8 mouse cellular contexts compared by ENCODE assay signal in the genomic region with DNA sequence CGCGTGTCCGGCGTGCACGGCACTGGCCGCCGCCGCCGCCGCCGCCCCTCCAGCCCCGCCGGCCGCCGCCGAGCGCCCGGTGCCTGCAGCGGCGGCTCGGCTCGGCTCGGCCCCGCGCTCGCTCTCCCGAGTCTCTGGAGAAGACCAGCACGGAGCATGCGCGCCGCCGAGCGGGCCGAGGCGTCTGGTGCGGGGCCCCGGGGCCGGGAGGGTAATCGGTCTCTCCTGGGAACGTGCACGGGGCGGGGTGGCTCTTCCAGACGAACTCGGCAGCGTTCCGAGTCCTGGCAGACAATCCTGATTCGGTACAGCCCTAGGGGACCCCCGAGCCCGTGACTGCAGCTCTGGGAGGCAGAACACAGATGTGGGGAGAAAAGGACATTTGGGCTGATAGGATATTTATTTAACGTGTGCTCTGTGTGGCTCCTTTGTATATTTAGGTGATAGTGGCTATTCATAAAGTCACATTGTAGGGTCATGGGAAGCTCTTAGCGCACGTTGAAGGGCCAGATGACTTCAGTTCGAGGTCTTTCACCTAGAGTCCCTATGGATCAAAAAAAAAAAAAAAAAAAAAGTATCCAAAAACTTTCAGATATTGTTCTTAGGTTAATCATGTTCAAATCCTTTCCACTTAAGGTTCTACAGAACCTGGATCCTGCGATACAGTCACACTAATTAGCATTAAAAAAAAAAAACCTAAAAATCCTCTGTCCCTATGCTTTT. TPM values are rescaled to one million over a fixed set of nuclear protein-coding genes. Genes with fewer than 3 reads are reported as not detected.
DNase-seq lines count a peak whose midpoint lies in the region; ATAC-seq lines count a peak whose summit lies in the region.

No protein-coding gene starts in this region.

- peak; percentile 26 to 33; a peak in 3 of 4 replicates for ATAC-seq in hematopoietic stem cell, adult 5-6 weeks (replicated peaks in 1 of 2; ENCODE audit: insufficient read depth in 1 of 2, low FRiP score in 2 of 2, low TSS enrichment in 1 of 2, low read depth in 1 of 2, poor library complexity in 2 of 2, severe bottlenecking in 2 of 2)

- peak; percentile 87 for DNase-seq in Muller cell, postnatal 12 days (ENCODE audit: inconsistent ontology term)
- peak; percentile 84 for DNase-seq in cerebellum, adult 8-10 months
- peak; percentile 64 for DNase-seq in forelimb bud, embryonic 11.5 days (ENCODE audit: low read depth, low spot score)
- peak; percentile 76 to 85 for DNase-seq in layer of hippocampus, postnatal 10 days (ENCODE audit: low spot score in 2 of 2)
- peak; percentile 91 for DNase-seq in lung, postnatal 10 days
- peak; percentile 86 for DNase-seq in ovary, postnatal 36 days (ENCODE audit: low spot score)
- DNase-seq in thymus, postnatal 25 days: peak; percentile 79

RNA-seq across cellular contexts. Expression of a gene that starts 0.6 kb away (rescaled TPM):
- total RNA-seq in hematopoietic stem cell, adult 5-6 weeks (2017): 45.8 and 58.7 TPM in 2 replicates
- total RNA-seq in layer of hippocampus, postnatal 10 days (2021): 10 to 100 TPM; 31.8 to 34.1 TPM

RNA-seq across cellular contexts. Expression of a gene that starts 42.4 kb away (rescaled TPM):
- total RNA-seq in hematopoietic stem cell, adult 5-6 weeks (2017): 18.2 and 26.6 TPM in 2 replicates
- total RNA-seq in layer of hippocampus, postnatal 10 days (2021): 10 to 100 TPM; 12.8 to 14.2 TPM

RNA-seq across cellular contexts. Expression of a gene that starts 42.5 kb away (rescaled TPM):
- total RNA-seq in hematopoietic stem cell, adult 5-6 weeks (2017): 15.4 and 32.7 TPM in 2 replicates
- total RNA-seq in layer of hippocampus, postnatal 10 days (2021): 10 to 100 TPM; 22.2 to 29.0 TPM

Comparison
In these comparisons a context has a peak if more than half of its experiments do, and no peak if none do; other contexts are left out.
1. Peak in every context shown above with its lines: DNase-seq and ATAC-seq.